Mouse (Mus musculus): Measurements from ENCODE around the gene Il23r. TPM values are rescaled to one million over a fixed set of nuclear protein-coding genes. Genes with fewer than 3 reads are reported as not detected.

The Il23r gene
- total and polyA plus RNA-seq, 3 experiments = not detected

- H3K27ac ChIP-seq (ENCODE audit: insufficient read depth, low read depth) = no peak overlapping the region
- no peaks in the 10 kb centered on the region for H3K36me3 ChIP-seq (replicated peaks in 1 of 2; ENCODE audit: control insufficient read depth in 1 of 2, insufficient read depth in 1 of 2, low read length in 1 of 2)
- H3K4me1 ChIP-seq (ENCODE audit: control insufficient read depth in 1 of 2, insufficient read depth in 2 of 2) = no peaks in the 10 kb centered on the region
- H3K79me2 ChIP-seq (replicated peaks; ENCODE audit: control insufficient read depth, extremely low read depth, insufficient read depth, poor library complexity, severe bottlenecking) = no peaks in the 10 kb centered on the region
- H3K9me3 ChIP-seq (replicated peaks; ENCODE audit: low read length) = no peaks in the 10 kb centered on the region
- H3K4me2 ChIP-seq (ENCODE audit: insufficient read depth, low read depth, poor library complexity, severe bottlenecking) = no peak overlapping the region
- no peak for DNase-seq (ENCODE audit: extremely low read depth)
- in situ Hi-C loops (cut with MboI; ENCODE audit: low pct_ligation_motif_present, low pct_unique_long_range_greater_than_20kb, low sequenced_read_pairs) = no loop called here
- H3K4me3 ChIP-seq (replicated peaks in 1 of 3; ENCODE audit: low read depth in 2 of 3, low read length in 2 of 3, poor library complexity in 1 of 3) = no peak overlapping the region
- dilution Hi-C loops (cut with MboI; ENCODE audit: extremely low pct_ligation_motif_present, extremely low pct_unique_long_range_greater_than_20kb, low sequenced_read_pairs) = no loop called here
- no peaks in the 10 kb centered on the region for H3K27me3 ChIP-seq (replicated peaks)
- TF ChIP-seq BHLHE40 (IDR thresholded peaks at IDR 0.05; ENCODE audit: low read depth, low read length) (no peak), UBTF (IDR thresholded peaks at IDR 0.05; ENCODE audit: low read depth, low read length) (no peak), SMC3 (IDR thresholded peaks at IDR 0.05; ENCODE audit: low read depth, low read length) (no peak), JUN (IDR thresholded peaks at IDR 0.05; ENCODE audit: insufficient read depth, low read depth, low read length) (no peak), MEF2A (IDR thresholded peaks at IDR 0.05; ENCODE audit: borderline replicate concordance, low read depth, low read length) (no peak), NRF1 (IDR thresholded peaks at IDR 0.05; ENCODE audit: low read depth, low read length) (no peak), E2F4 (IDR thresholded peaks at IDR 0.05; ENCODE audit: insufficient replicate concordance, low read depth, low read length) (no peak), MAX (IDR thresholded peaks at IDR 0.05; ENCODE audit: low read length) (no peak), ZC3H11A (IDR thresholded peaks at IDR 0.05; ENCODE audit: low read depth, low read length) (no peak), CHD1 (IDR thresholded peaks at IDR 0.05; ENCODE audit: low read depth, low read length) (no peak), TBP (conservative IDR thresholded peaks at IDR 0.05; ENCODE audit: low read depth, low read length) (no peak), MXI1 (IDR thresholded peaks at IDR 0.05; ENCODE audit: low read depth, low read length) (no peak), MAFK (IDR thresholded peaks at IDR 0.05; ENCODE audit: insufficient replicate concordance, low read length) (no peak)
- no peak overlapping the region for H3K9ac ChIP-seq (ENCODE audit: insufficient read depth, low read depth)
Observed at GRCm38 (mm10) chr6:67437028-67437427, 54.6 kb downstream of the Il23r start.

GRCm38 (mm10) chr6:67436295-67436694 lies 55.4 kb downstream of the Il23r start:
- dilution Hi-C loops (cut with MboI; ENCODE audit: extremely low pct_ligation_motif_present, extremely low pct_unique_long_range_greater_than_20kb, low sequenced_read_pairs) = no loop called here
- no peak overlapping the region for H3K4me3 ChIP-seq (replicated peaks in 1 of 3; ENCODE audit: low read depth in 2 of 3, low read length in 2 of 3, poor library complexity in 1 of 3)
- H3K79me2 ChIP-seq (replicated peaks; ENCODE audit: control insufficient read depth, extremely low read depth, insufficient read depth, poor library complexity, severe bottlenecking) = no peaks in the 10 kb centered on the region
- no peak overlapping the region for H3K9ac ChIP-seq (ENCODE audit: insufficient read depth, low read depth)
- H3K36me3 ChIP-seq (replicated peaks in 1 of 2; ENCODE audit: control insufficient read depth in 1 of 2, insufficient read depth in 1 of 2, low read length in 1 of 2) = no peaks in the 10 kb centered on the region
- H3K9me3 ChIP-seq (replicated peaks; ENCODE audit: low read length) = no peaks in the 10 kb centered on the region
- no peak overlapping the region for H3K4me2 ChIP-seq (ENCODE audit: insufficient read depth, low read depth, poor library complexity, severe bottlenecking)
- no peak for TF ChIP-seq ELF1 (IDR thresholded peaks at IDR 0.05; ENCODE audit: low read depth, low read length)
- TF ChIP-seq USF1 (IDR thresholded peaks at IDR 0.05; ENCODE audit: low read depth, low read length) = no peak
- TF ChIP-seq E2F4 (IDR thresholded peaks at IDR 0.05; ENCODE audit: insufficient replicate concordance, low read depth, low read length) = no peak
- no peak for TF ChIP-seq TCF12 (IDR thresholded peaks at IDR 0.05; ENCODE audit: low read depth, low read length)
- TF ChIP-seq CHD1 (IDR thresholded peaks at IDR 0.05; ENCODE audit: low read depth, low read length) = no peak
- TF ChIP-seq JUN (IDR thresholded peaks at IDR 0.05; ENCODE audit: insufficient read depth, low read depth, low read length) = no peak
- no peak for TF ChIP-seq CHD2 (IDR thresholded peaks at IDR 0.05; ENCODE audit: low read length)
- no peak for TF ChIP-seq GABPA (IDR thresholded peaks at IDR 0.05; ENCODE audit: insufficient replicate concordance, low read depth, low read length)
- TF ChIP-seq MEF2A (IDR thresholded peaks at IDR 0.05; ENCODE audit: borderline replicate concordance, low read depth, low read length) = no peak
- TF ChIP-seq HCFC1 (IDR thresholded peaks at IDR 0.05; ENCODE audit: low read depth, low read length) = no peak
- TF ChIP-seq MAZ (IDR thresholded peaks at IDR 0.05; ENCODE audit: low read depth, low read length) = no peak
- TF ChIP-seq RCOR1 (conservative IDR thresholded peaks at IDR 0.05; ENCODE audit: low read depth, low read length) = no peak
- no peak for TF ChIP-seq BHLHE40 (IDR thresholded peaks at IDR 0.05; ENCODE audit: low read depth, low read length)
- no peak for TF ChIP-seq MXI1 (IDR thresholded peaks at IDR 0.05; ENCODE audit: low read depth, low read length)
- no peak for TF ChIP-seq IRF4 (IDR thresholded peaks at IDR 0.05; ENCODE audit: low read depth, low read length)
- TF ChIP-seq EP300 (IDR thresholded peaks at IDR 0.05; ENCODE audit: low read length) = no peak
- no peak for TF ChIP-seq JUND (conservative IDR thresholded peaks at IDR 0.05; ENCODE audit: low read depth, low read length)
- H3K27ac ChIP-seq (ENCODE audit: insufficient read depth, low read depth) = no peak overlapping the region
- in situ Hi-C loops (cut with MboI; ENCODE audit: low pct_ligation_motif_present, low pct_unique_long_range_greater_than_20kb, low sequenced_read_pairs) = no loop called here
- DNase-seq (ENCODE audit: extremely low read depth) = no peak
- no peaks in the 10 kb centered on the region for H3K4me1 ChIP-seq (ENCODE audit: control insufficient read depth in 1 of 2, insufficient read depth in 2 of 2)
- H3K27me3 ChIP-seq (replicated peaks) = no peaks in the 10 kb centered on the region

Measured in CH12.LX (cell line).